ENCODE assay signal across 11 mouse cellular contexts in genomic region chr9:121319323-121319966, GRCm38 (mm10). TPM values are rescaled to one million over a fixed set of nuclear protein-coding genes. Genes with fewer than 3 reads are reported as not detected.
DNase-seq lines count a peak whose midpoint lies in the region; ATAC-seq and TF ChIP-seq lines count a peak whose summit lies in the region.
"Had no signal": no experiment of that assay in that cellular context is flagged by ENCODE, and none has a peak within 500 bp of the region (broad histone marks: within the 10 kb centered on the region; RNA-seq: fewer than 3 reads in every experiment).

No protein-coding gene starts in this region.

- TF ChIP-seq CTCF in forebrain, postnatal 0 days (IDR thresholded peaks at IDR 0.05; ENCODE audit: low read depth), result no peak

- intact Hi-C loops in heart, postnatal 25 days (cut with DNase I), result no loop called here

- no peak overlapping the region for H3K4me3 ChIP-seq in forebrain, postnatal 0 days (ENCODE audit: low read depth, low read length)
- no peak overlapping the region for H3K4me3 ChIP-seq in limb, embryonic 15.5 days
- H3K4me3 ChIP-seq: embryonic facial prominence, embryonic 15.5 days; myocyte had no signal

- ATAC-seq in forebrain, postnatal 0 days, result peak; percentile 63
- no peak; the same call in 1 of the 2 replicates for ATAC-seq in limb, embryonic 15.5 days (ENCODE audit: insufficient number of reproducible peaks, low FRiP score, low TSS enrichment, low read depth)
- ATAC-seq in megakaryocyte, adult 5-6 weeks (ENCODE audit: poor library complexity, severe bottlenecking), result no peak
- ATAC-seq: activated CD4-positive, CD25-positive, alpha-beta regulatory T cell, adult 4 months had no signal

- H3K4me2 ChIP-seq in forebrain, postnatal 0 days (ENCODE audit: low read depth), result no peak overlapping the region
- H3K4me2 ChIP-seq in limb, embryonic 15.5 days, result no peak overlapping the region
- H3K4me2 ChIP-seq: embryonic facial prominence, embryonic 15.5 days had no signal

- DNase-seq in heart, adult 11 months, result peak; percentile 92
- no peak for DNase-seq in heart, postnatal 25 days (ENCODE audit: low spot score)
- DNase-seq in Muller cell, postnatal 12 days (ENCODE audit: inconsistent ontology term), result peak; percentile 84
- DNase-seq in forebrain, postnatal 0 days, result no peak
- no peak for DNase-seq in lung, postnatal 10 days
- DNase-seq in ovary, postnatal 14 days (ENCODE audit: low spot score), result no peak

- no peaks in the 10 kb centered on the region for H3K9me3 ChIP-seq in forebrain, postnatal 0 days (ENCODE audit: low read length)
- H3K9me3 ChIP-seq in limb, embryonic 15.5 days, result no peaks in the 10 kb centered on the region

- WGBS in forebrain, postnatal 0 days, result 35% methylated on average over 10 of the region's 10 CpGs
- 46% methylated on average over 10 of the region's 10 CpGs for WGBS in limb, embryonic 15.5 days

- peaks cover 6% of the 10 kb centered on the region for H3K4me1 ChIP-seq in forebrain, postnatal 0 days (ENCODE audit: insufficient read depth)
- peaks cover 31% of the 10 kb centered on the region for H3K4me1 ChIP-seq in limb, embryonic 15.5 days

- no peaks in the 10 kb centered on the region for H3K27me3 ChIP-seq in forebrain, postnatal 0 days (ENCODE audit: insufficient read depth, low read length)
- H3K27me3 ChIP-seq in limb, embryonic 15.5 days, result no peaks in the 10 kb centered on the region
- H3K27me3 ChIP-seq: embryonic facial prominence, embryonic 15.5 days had no signal

- H3K9ac ChIP-seq in forebrain, postnatal 0 days, result no peak overlapping the region
- H3K9ac ChIP-seq in limb, embryonic 15.5 days, result no peak overlapping the region
- H3K9ac ChIP-seq: embryonic facial prominence, embryonic 15.5 days had no signal

- peak overlapping the region; percentile 6 for H3K27ac ChIP-seq in forebrain, postnatal 0 days (ENCODE audit: low read depth, low read length)
- peak overlapping the region; percentile 65; the same call in 1 of the 2 replicates for H3K27ac ChIP-seq in limb, embryonic 15.5 days
- H3K27ac ChIP-seq: embryonic facial prominence, embryonic 15.5 days had no signal

- no peaks in the 10 kb centered on the region for H3K36me3 ChIP-seq in forebrain, postnatal 0 days (ENCODE audit: insufficient read depth)
- no peaks in the 10 kb centered on the region for H3K36me3 ChIP-seq in limb, embryonic 15.5 days

RNA-seq across cellular contexts. Expression of gene Trak1, which starts 22.1 kb away (rescaled TPM):
- 100 to 1,000 TPM; 309 to 322 TPM for total RNA-seq in heart, postnatal 25 days (2021)
- total RNA-seq in forebrain, postnatal 0 days (2014; rRNA removed), result 115 and 116 TPM in 2 replicates
- 46.2 and 61.8 TPM in 2 replicates for polyA plus RNA-seq in forebrain, postnatal 0 days (2015; fragmentation: Nextera tagmentation; extraction: Ambion mirVana)
- polyA plus RNA-seq in limb, embryonic 15.5 days (2015; fragmentation: Nextera tagmentation; extraction: Ambion mirVana), result 22.5 and 25.9 TPM in 2 replicates
- total RNA-seq in megakaryocyte, adult 5-6 weeks (2015), result 23.2 and 25.0 TPM in 2 replicates
- 20.0 and 22.0 TPM in 2 replicates for total RNA-seq in megakaryocyte, adult 5-6 weeks (2017)

RNA-seq across cellular contexts. Expression of gene Ulk4, which starts 42.4 kb away (rescaled TPM):
- under 1 TPM; 0.21 to 0.48 TPM for total RNA-seq in heart, postnatal 25 days (2021)
- 5.5 and 13.3 TPM in 2 replicates for total RNA-seq in forebrain, postnatal 0 days (2014; rRNA removed)
- 104 and 105 TPM in 2 replicates for polyA plus RNA-seq in forebrain, postnatal 0 days (2015; fragmentation: Nextera tagmentation; extraction: Ambion mirVana)
- 136 and 149 TPM in 2 replicates for polyA plus RNA-seq in limb, embryonic 15.5 days (2015; fragmentation: Nextera tagmentation; extraction: Ambion mirVana)
- 0.20 TPM in 1 of 2 replicates, not detected in the other for total RNA-seq in megakaryocyte, adult 5-6 weeks (2015)
- total RNA-seq in megakaryocyte, adult 5-6 weeks (2017), result 0.12 and 1.0 TPM in 2 replicates

Comparison
In these comparisons a context has a peak if more than half of its experiments do, and no peak if none do; other contexts are left out.
1. DNase-seq: peak in heart, adult 11 months (single experiment) and Muller cell, postnatal 12 days (single experiment); none in heart, postnatal 25 days (single experiment), forebrain, postnatal 0 days (single experiment), lung, postnatal 10 days (single experiment) and ovary, postnatal 14 days (single experiment).